Comparison of ENCODE assay signal across 1 mouse cellular context in the genomic region with DNA sequence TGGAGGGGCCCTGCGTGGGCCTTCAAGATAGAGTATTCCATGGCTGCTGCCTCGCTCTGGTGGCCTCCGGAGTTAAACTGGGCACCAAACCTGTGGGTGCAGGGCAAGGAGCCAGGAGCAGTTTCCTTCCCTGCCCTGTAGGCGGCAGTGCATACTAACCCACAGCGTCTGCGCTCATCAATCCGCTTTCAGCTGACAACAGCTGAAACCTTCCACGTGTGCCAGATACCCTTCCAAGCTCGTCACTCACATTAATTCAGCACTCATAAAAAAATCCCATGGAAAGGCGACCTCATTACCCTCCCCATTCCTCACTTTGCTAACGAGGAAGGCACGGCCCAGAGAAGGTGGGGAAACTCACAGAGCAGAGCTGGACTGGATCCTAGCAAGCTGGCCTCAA.
TF ChIP-seq lines count a peak whose summit lies in the region.

No protein-coding gene starts in this region.

TF ChIP-seq in MEL, 35 proteins besides CTCF, POLR2A, EP300 and RAD21 (continued from another document):
- TF ChIP-seq ZMIZ1 (IDR thresholded peaks at IDR 0.05; ENCODE audit: low read depth, low read length) (no peak), MAX (IDR thresholded peaks at IDR 0.05; ENCODE audit: low read length) (peak; percentile 60), TAL1 (IDR thresholded peaks at IDR 0.05; ENCODE audit: low read length) (no peak), MYB (IDR thresholded peaks at IDR 0.05; ENCODE audit: low read depth, low read length) (no peak), USF1 (IDR thresholded peaks at IDR 0.05; ENCODE audit: low read depth, low read length) (0 out of 2 replicates have a peak, but pooled peaks have one; percentile 17)
